Mouse (Mus musculus) MN1 (cell line): ENCODE data around the gene Neto2.
"Not testable (repeated sequence)": the region's sequence is repeated elsewhere in the genome, so short reads cannot be mapped to it uniquely, and the experiment has no call there.

Experiments used
- DNase-seq: peaks from one replicate; pipeline ENCODE4 v3.0.0-alpha.2; 2016; ENCODE audit warnings: low spot score

Gene Neto2

DNA sequence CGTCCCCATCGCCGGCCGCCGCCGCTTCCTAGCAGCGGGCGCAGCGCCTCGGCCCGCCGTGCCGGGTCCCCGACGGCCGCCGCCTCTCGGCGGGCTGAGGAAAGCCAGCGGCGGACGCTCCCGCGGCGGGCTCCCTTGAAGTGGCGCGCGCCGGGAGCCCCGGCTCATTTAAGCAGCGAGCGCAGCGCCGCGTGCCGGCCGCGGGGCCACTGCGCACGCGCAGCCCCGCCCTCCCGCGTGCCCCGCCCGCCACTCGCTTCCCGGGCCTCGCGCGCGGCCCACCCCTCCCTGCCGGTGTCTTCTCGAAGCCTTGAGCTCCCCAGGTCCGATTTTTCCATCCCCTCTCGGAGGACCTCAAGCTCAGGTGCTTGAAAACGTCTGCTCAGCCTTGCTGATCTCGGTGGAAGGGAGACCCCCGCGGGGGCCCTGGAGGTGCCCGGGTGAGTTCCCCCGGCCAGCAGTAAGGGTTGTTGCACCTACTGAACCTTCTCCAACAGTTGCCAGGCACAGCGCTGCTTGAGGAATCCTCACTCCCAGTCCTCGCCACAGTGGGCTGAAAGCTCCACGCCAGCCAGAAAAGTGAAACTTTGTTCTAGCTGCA is at the start of gene Neto2:
Neto2 (minus strand) TSS at position 174 of the 601 bp plus-strand sequence.
- no peak for DNase-seq

DNA sequence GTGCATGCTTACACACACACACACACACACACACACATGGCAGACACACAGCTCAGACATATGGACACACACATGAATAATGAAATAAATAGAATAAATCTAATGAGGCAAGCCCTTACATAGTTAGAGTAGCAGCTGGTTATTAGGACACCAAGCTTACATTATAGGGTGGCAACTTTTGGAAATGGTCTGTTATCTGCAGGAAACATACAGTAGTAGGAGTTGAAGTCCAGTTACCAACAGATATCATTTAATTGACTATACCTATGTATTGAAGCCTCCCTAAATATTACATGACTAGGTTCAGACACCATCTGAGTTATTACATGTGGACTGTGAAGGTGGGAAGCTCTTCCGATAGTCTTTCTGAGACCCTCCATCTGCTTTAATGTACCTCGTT is 44.3 kb upstream of the Neto2 start:
- no peak for DNase-seq

DNA sequence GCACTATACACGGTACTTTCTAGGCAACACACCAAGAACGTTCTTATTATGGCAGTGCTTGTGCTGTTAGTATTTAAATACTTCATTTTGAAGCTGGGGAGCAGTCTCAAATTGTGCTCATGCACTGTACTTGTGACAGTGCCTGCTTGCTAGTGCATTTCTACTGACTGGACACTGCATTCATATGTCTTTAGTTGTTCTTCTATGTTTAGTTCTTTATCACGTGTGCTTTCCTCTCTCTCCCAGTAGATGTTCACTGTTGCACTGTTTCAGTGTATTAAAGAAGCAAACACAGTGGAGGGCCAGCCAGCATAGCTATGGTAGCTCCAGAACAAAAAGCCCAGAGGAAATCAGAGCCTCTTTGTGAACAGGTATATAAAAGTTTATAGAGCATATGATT is 29.8 kb upstream of the Neto2 start:
- no peak for DNase-seq

DNA sequence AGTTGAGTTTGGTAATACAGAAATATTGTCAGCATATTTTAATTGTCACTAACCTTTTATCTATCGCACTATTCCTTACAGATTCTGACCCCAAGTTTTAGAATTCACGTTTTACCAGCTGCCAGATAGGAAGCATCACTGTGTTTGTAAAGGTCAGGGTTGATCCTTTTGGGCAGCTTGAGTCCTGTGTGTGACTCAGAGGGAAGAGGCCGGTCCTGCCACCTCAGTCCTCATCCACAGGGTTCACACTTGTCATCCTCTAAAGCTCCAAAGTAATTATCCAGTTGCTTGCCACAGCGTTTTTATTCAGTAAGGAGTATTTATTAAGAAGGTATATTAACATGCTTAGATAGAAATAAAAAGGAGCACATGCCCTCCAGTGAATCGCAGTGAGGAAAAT is 16.5 kb upstream of the Neto2 start:
- no peak for DNase-seq

DNA sequence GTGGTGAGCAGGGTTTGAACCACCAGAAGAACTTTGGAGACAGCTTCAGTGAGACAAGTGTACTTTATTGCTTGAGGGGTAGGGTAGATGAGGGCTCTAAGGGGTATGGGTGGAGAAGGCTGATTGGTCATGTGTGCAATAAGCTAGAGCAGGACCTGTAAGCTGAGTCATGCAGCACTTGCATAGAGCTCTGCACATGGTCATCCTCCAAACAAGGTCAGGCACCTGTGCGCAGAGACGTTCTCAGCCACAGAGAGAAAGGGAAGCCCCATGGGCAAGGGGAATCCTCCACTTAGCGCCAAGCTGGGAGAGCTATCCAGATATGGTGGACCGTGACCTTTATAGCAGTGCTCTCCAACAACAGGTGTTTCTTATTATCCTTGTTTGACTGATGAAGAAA is 16.0 kb upstream of the Neto2 start:
- no peak for DNase-seq

DNA sequence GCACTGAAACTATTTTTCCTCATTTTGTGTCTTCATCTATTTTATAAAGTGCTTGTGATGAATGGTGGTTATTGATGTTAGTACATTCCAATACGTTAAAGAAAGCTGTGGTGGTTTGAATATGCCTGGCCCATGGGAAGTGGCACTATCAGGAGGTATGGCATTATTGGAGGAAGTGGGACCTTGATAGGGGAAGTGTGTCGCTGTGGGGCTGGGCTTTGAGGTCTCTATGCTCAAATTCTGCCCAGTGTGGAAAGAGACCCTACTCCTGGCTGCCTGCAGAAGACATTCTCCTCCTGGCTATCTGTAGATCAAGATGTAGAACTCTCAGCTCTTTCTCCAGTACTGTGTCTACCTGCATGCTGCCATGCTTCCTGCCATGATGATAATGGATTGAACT is 6.3 kb upstream of the Neto2 start:
- no peak for DNase-seq

DNA sequence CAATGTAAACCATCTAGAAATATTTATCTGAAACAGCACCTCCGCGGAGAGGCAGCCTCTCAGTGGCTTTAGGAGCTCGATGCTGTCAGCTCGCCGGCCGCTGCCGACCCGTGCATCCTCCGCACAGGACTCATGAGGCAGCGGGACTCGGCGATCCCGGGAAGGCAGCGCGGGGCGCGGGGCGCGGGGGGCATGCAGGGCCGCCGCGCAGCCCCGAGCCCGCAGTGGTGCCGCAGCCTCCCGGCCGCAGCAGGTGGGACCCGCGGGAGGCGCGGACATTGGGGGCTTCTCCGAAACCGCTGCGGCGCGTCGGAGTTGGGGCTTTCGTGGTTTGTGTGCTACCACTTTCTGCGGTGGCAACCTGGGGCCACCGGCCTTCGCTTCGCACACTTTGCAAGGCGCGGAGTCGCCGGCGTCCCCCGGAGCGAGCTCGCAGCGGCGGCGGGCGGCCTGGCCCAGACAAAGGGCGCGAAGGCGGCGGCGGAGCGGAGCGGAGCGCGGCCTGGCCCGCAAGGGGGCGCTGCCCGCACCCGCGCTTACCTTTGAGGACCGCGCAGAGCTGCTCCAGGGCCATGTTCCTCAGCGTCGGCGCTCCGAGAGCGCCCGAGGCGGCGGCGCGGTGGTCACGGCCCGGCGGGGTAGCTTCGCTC is 498 bp downstream of the Neto2 start:
- DNase-seq, result no peak

DNA sequence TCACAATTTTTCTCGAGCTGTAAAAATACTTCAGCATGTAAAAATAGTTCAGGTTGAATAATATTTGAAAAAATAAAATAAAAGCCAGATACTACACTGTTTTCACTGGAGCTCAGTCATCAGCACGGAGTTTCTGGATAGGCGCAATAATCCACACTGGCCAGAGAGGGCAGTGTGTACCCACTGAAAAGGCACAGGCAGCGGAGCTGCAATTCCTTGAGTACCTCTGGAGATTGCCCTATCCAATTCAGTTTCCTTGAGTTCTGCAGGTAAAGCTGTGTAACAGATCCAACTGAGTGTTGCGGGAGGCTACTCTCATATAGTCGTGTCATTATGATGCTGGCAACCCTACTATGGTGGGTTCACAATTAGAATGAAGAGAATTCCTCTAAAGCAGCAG is 1.7 kb downstream of the Neto2 start:
- peak; percentile 70 for DNase-seq

DNA sequence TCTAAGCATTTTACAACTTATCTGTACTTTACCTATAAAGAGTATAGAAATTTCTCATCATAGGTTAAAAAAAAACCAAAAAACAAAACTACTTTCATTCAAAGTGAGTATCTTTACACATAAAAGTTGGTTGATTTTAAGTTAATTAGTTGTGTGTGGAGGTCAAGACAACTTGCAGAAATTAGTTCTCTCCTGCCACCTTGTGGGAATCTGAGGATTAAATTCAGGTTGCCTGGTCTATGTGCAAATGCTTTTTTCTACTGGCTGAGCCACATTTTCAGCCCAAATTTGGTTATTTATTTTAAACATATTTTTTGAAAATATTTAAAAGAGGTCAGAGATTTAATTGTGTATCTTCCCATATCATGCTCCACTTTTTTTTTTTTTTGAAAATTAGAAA is 35.6 kb downstream of the Neto2 start:
- peak; percentile 42 for DNase-seq

DNA sequence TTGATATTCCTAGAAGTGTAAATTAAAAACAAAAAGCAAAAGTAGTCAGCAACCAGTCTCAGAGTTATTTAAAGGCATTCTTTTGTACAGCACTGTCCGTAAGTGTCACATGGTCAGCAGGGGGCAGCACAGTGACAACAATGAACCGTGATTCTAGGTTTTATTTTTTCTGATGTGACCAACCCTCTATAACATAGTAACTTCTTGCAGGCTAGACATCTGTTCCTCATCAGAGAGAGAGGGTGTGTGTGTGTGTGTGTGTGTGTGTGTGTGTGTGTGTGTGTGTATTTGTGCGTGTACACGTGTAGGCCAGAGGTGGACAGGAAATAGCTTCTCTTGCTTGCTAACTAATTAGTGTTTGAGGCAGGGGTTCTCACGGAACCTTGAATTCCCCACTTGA is 38.7 kb downstream of the Neto2 start:
- peak; percentile 54 for DNase-seq

DNA sequence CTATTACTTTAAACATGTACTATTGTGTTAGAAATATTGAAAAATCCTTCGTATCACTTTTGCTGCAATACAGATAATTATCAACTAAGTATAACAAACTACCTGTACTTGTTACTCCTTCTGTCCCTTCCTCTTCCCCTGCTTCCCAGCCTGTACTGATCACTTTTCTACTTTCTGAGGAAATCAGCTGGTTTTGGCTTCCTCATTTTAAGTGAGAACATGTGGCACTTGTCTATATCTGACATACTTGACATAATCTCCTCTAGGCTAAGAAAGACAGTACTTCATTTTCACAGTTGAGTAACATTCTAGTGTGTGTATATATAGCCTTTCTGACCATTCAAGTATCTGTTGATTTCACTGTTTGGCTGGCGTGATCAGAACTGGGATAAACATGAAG is 49.5 kb downstream of the Neto2 start:
- DNase-seq, result no peak

DNA sequence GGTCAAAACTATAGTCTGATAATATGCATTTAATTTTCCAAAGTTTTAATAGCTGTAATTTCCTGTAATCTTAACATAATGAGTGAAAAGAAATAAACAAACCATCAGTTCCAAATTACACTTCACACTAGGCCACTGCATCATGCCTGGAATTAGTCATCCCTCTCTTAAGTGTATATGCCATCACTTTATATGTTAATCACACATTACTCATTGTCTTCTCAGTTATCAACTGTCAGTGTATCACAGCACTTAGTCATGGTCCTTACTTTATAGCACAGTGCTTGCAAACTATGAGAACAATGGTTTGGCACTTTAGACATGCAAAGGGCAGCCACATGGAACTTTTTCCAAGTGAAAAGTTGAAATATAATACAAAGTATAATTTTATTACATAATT is 52.2 kb downstream of the Neto2 start:
- no peak for DNase-seq

DNA sequence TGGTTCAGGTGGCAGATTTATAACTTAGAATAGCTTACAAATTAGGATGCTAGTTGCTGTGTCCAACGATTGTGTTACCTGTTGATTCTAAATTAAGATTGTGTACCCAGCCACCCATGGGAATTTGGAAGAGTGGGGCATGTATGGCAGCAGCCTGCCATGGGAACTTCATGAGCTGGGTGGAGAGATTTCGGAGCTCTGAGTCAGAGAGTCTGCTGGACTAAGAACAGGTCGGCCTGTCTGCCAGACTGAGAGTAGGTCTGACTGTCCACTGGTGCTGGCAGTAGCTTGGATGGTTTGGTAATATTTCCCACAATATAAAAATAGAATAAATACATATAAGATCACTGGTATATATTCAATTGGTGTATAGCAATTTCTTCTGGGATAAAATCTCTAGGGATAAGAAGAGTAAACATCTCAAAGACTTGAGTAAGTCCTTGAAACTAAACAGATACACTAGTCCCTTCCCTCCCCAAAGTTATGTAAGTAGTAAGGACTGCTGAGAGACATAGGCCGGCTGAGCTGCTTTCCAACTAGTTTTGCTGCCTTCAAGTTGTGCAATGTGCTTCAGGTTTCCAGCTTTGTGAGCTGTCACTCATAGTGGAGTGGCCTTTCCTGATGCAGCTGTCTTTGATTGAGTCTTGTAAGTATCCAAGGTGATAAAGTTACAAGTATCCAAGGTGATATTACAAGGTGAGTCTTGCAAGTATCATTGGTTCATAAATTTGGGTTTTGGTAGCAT is 55.6 kb downstream of the Neto2 start:
- DNase-seq, result no peak

DNA sequence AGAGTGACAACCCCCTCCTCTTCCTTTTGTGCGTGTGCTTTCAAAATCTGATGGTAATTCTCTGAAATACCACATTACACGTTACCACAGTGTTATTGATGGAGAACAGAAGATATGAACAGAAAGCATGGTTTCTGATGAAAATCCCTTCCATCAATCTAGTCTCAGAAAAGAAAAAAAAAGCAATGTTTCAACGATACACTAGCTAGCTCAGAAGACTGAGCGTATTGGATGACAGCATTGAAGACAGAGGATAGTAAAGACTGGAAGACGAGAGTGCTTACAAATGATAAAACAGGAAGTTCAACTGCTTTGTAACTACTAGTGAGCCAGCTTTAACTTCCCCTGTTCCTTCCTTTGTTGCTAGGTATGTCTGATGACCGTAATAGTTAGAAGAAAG is 76.3 kb downstream of the Neto2 start:
- DNase-seq, result no peak

DNA sequence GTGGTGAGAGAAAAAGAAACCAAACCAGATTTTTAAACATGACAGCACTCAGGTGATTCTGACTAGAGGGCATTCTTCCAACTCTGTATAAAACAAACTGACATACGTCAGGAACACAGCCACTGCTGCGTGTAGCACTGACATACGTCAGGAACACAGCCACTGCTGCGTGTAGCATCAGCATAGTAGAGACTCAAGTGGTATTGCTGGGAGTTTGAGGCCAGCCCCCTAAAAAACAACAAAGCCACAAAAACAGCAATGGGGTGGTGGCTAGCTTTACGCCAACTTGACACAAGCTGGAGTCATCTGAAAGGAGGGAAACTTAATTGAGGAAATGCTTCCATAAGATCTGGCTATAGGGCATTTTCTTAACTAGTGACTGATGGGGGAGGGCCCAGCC is 77.5 kb downstream of the Neto2 start:
- DNase-seq, result no peak

DNA sequence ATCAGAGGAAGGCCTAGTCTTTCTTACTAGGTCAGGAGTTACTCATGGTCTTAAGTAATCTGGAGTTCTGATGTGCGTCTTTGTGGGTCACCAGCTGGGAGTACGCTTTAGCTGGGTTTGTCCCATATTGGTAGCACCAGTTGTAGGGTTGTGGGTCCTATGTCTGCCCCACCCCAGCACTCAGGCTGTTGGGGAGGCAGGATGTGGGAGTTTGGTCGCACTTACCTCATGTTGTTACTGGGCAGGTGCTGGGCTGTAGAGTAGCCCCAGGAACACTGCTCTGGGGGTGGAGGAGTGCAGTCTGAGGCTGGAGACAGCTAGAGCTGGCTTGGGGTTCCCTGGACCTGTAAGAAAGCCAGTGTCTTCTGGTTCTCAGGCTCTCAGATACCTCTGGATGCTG is 81.9 kb downstream of the Neto2 start:
- DNase-seq, result no peak

DNA sequence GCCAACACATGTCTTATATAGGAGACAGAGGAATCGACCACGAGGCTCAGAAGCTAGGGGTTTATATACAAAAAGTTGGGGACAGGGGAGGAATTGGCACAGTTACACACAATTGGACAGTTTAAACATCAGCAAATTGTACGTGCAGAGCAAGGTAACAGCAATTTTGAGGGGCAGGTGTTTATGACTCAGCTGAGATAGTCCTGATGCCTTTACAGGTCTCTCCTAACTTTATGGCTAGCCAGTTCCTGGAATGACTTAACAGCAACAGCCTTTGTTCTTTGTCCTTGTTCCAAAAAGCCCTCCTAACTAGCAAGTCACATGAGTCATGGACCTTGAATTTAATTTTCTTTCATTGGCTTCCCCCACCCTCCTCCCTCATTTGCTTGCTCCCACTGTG is 83.6 kb downstream of the Neto2 start:
- not testable (repeated sequence) for DNase-seq

DNA sequence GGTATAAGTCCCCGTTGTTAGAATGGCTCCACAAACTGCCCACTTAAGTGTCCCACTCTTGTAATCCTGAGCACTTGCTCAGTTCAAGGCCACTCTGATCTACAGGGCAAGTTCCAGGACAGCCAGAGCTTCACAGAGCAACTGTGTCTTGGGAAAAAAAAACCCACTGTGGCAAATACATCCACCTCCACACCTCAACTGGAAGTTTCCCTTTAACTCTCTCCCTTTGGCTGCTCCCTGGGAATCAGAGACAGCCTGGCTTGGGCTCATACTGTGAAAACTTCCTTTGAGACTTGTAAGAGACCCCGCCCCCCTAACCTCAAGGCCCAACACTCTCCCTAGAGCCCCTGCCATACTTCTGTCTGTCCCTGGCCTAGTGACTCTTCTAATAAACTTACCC is 91.9 kb downstream of the Neto2 start:
- no peak for DNase-seq

DNA sequence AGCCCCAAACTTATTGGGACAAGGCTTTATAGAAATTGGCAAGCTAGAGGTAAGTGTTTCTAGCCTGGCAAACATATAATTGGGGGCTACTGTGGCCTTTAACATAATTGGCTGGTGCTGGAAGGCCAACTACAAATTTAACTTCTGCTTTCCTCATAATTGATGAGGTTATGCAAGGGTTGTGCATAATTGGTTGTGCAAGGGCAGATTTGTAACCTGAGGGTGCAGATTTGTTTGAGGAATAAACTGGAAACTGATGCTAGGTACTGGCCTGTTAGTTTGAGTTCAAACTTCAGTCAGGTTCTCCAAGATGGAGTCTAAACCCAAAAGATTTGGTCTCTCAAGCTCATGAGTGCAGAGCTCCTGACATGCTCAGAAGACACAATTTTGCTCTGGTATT is 92.9 kb downstream of the Neto2 start:
- no peak for DNase-seq

DNA sequence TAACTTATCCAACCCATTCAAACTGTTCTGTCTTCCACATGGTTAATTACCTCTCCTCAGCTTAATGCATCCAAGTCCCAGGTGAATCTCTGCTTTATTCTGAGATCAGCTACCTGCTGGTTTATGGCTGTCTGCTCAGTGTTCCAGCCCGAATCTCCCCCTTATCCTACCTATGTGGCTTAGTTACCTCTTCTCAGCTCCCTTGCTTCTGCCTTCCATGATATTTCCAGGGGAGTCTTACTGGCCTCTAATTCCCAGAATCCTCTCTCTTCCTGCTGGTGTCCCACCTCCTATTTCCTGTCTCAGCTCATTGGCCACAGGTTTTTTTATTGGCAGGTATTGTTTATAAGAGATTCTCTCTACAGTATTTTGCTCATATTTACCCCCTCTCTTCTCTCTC is 93.8 kb downstream of the Neto2 start:
- no peak for DNase-seq

DNA sequence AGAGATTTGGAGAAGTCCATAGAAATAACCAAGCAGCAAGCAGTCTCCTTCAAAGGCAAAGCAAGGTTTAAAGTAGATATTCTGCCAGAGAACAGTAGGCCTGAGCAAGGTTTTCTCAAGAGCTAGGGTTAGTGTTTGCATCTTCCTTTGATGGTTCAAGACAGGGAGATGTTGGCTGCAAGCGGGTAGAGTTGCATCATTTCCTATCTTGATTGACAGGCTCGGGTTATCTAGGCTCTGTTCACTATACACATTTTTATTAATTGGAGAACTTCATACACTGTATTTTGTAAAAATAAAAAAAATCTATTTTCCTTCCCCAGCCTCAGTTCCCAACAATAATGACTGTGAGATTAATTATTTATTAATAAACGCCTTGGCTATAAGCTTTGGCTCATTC is 94.2 kb downstream of the Neto2 start:
- DNase-seq, result no peak

DNA sequence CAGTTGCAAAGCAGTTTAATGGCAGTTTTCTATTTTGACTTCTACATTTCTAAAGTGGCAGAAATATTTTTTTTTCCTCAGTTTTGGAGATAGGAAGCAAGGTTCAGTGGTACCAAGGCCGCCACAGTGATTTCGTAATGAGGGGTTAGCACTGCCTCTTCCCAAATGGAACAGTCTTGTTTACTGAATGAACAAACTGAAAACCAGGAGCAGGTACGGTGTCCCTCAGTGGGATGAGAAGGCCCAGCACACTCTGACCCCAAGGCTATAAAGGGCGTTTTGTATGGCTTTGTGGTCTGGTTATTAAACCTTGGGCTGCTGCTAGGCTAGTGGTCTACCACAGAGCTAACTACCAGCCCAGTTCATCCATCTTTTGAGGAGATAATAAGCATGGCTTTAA is 96.5 kb downstream of the Neto2 start:
- DNase-seq, result no peak

DNA sequence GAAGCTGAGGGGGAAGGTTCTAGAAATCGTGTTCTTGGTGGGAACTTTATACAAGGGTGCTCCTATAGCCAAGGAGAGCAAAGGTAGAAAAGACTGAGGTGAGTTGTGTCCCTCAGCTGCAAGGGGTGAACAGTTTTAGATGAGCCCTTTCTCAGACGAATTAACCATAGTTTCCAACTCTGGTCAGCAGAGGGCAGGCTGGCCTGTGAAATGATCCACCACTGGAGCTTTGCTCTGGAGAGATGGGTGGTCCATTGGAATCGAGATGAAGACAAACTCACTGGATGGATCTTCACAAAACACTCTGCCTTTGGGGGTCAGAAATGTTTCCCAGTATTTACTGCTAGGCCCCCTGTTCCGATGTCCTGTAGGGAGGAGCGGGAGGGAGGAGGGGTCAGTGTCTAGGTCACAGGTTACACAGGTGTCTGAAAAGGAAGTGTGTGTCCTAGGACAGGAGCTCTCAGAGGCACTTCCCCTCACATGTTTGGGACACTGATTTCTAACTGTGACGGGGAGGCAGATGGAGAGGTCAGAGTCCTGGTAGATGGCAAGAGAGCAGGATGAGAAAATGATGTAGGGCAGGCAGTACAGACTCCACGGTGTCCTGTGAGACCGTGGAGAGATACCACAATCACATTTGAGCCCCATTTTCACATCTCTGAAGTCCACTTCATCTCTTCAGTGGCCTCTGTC is 97.4 kb downstream of the Neto2 start:
- DNase-seq, result peak; percentile 43
